Mouse (Mus musculus): Measurements from ENCODE around the gene Smim26.

Gene Smim26

GRCm38 (mm10) chr2:144637204-144637603 is 43.4 kb downstream of the Smim26 start:
- DNase-seq (ENCODE audit: low read depth): no peak

- no peak for DNase-seq (ENCODE audit: low read depth)
Measured at GRCm38 (mm10) chr2:144637671-144638395, 44.0 kb downstream of the Smim26 start.

- DNase-seq (ENCODE audit: low read depth): no peak
Measured at GRCm38 (mm10) chr2:144638719-144639118, 44.9 kb downstream of the Smim26 start.

- DNase-seq (ENCODE audit: low read depth): no peak
Measured at GRCm38 (mm10) chr2:144640101-144640500, 46.2 kb downstream of the Smim26 start.

- DNase-seq (ENCODE audit: low read depth): no peak
Measured at GRCm38 (mm10) chr2:144641991-144642390, 48.1 kb downstream of the Smim26 start.

All from c-Kit-positive CD71-positive TER-119-negative erythroid progenitor cells, embryonic 14.5 days (primary cell).